Mouse (Mus musculus) heart, adult 11 months (tissue): ENCODE results near the gene Cdk18.
A peak's percentile ranks its signal among the peaks of the same experiment; 100 is the strongest.
"Not testable (repeated sequence)": the region's sequence is repeated elsewhere in the genome, so short reads cannot be mapped to it uniquely, and the experiment has no call there.

ENCODE experiments used
- DNase-seq: peaks from one replicate; pipeline ENCODE4 v3.0.0; 2022

Gene Cdk18

DNA sequence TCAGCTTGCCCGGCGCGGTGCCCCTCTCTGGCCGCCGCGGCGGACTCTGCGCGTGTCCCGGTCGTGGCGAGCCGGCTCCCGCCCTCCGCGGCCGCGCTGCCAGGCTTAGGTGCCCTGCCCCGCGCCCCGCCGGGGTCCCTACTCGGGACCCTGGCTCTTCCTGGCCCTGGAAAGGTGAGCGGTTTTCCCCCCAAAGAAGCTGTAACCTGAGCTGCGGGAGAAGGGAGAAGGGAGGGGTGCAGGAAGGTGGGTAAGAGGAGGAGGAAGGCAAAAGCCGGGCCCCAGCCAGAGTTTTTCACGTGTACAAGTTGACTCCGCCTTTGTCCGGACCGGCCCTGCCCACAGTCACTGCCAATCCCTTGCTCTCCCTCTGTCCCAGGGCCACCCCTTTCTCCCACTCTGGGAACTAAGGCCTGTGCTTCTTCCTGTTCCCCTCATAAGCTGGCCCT lies at the start of gene Cdk18:
TSS of gene Cdk18 (minus strand) at position 269 of the 449 bp plus-strand sequence.
- peak; percentile 99 for DNase-seq

DNA sequence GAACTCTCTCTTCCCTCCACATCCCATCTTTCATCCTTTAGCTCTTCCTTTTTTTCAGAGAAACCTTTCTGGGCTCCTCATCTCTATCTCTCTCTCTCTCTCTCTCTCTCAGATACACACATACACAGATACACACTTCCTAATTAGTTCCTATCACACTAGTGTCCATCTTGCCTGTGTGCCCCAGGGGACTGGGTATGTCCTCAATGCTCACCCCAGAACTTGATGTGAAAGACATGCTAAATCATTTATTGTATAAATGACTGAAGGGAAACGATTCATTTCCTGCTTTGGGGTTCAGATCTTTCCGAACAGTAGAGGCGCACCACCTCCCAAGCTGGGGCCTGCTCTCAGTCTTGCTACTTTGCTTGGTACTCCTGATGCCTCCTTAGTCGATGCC lies 49.7 kb upstream of the Cdk18 start:
- DNase-seq, result no peak

DNA sequence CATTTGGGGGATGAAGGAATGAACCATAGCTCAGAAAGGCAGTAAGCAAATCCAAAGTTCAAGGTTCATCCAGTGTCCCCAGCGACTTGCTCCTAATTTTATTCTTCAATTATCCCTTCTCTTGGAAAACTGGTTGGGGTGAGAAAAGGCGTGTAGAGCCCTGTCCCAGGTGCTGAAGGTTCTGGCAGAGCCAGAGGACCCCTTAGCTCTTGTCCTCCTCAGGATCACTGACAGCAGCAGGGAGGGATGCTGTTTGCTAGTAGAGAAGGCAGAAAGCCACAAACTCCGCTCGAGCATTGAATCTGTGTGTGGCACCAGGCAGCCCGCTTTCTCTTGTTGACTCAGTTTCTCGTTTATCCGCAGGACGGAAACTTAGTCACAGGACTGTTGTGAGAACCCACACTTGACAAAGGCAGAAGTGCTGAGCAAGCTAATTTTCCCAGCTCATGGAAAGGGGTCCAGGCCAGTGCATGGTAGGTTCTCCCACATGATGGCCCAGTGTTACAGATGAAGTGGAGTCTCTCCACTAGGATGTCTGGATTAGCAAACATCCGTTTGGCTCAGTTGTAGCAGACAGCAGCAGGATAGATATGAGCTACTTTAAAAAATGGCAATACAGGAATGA lies 49.1 kb upstream of the Cdk18 start:
- no peak for DNase-seq

DNA sequence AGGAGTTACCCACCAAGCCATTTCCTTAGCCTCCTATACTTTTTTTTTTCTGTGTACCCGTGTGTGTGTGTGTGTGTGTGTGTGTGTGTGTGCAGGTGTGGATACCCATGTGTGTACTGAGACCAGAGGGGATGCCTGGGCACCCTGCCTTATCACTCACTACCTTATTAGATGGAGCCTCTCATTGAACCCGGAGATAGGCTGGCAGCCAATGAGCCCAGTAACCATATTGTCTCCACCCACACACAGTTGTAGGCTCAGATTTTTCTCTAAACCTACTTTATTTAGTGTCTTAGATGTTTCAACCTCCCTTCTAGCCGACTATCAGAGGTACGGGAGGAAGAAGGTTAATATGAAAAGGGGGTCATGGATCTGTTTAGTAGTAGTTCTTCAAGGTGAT lies 46.8 kb upstream of the Cdk18 start:
- DNase-seq, result no peak

GRCm38 (mm10) chr1:132171619-132172018 lies 32.1 kb upstream of the Cdk18 start:
- DNase-seq, result no peak

DNA sequence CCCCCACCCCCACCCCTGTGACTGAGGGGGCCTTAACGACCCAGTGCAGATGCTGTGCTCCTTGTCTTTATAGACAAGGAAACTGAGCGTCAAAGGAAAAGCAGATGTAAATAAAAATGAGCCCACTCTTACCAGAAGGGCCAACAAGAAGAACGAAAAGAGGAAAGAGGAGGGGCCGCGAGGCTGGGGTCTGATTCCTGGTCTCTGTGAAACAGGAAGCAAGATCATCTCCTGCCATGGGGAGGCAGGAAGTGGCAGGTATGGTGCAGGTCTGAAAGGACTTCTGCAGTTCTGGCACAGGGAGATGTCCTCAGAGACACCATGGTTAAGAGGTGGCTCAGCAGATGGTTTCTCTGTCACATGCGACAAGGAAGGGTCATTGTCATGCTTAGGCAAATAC lies 31.2 kb upstream of the Cdk18 start:
- no peak for DNase-seq

GRCm38 (mm10) chr1:132168115-132168767 lies 28.8 kb upstream of the Cdk18 start:
- DNase-seq, result no peak

- no peak for DNase-seq
Measured at GRCm38 (mm10) chr1:132165859-132166258, 26.4 kb upstream of the Cdk18 start.

- DNase-seq, result no peak
Measured at GRCm38 (mm10) chr1:132164780-132165518, 25.5 kb upstream of the Cdk18 start.

DNA sequence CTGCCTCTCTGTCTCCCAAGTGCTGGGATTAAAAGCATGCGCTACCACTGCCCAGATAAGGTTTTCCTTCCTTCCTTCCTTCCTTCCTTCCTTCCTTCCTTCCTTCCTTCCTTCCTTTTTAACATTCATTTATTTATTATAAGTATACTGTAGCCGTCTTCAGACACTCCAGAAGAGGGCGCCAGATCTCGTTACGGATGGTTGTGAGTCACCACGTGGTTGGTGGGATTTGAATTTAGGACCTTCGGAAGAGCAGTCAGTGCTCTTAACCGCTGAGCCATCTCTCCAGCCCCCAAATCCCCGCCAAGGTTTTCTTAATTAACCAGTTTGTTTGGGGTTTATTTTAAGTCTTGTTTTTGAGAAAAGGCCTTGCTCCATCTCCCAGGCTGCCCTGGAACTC lies 23.1 kb upstream of the Cdk18 start:
- not testable (repeated sequence) for DNase-seq

DNA sequence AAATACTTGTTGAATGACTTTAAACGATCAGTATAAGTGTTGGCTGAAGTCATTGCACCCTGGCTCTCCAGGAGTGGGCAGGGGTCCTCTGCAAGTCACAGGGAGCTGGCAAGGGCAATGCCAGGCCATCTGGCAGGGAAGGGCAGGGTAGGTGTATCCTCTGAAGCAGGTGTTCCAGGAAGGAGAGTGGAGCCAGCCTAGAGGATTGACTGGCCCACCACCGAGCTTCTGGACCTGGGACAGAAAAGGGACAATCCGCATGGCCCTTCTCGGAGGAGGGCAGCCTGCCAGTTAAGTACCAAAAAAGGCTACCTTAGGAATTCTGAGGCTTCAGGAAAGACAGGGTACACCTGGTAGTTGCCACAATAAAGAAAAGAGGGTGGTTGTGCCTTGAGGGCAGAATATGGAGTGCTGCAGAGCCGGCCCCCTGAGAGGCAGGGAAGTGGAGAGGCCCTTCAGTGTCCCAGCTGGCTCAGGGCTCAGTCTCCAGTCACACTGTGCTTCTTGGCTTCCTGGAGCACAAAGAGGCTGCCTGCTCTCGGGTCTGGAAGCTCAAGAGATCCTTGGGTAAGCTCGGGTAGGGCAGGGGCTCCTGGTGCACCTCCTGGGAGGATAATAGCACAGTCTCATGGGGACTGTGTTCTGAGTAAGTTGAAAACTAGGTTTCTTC lies 21.9 kb upstream of the Cdk18 start:
- DNase-seq, result peak; percentile 78

- no peak for DNase-seq
Measured at GRCm38 (mm10) chr1:132159681-132160080, 20.2 kb upstream of the Cdk18 start.

GRCm38 (mm10) chr1:132158741-132159140 lies 19.3 kb upstream of the Cdk18 start:
- peak; percentile 91 for DNase-seq

DNA sequence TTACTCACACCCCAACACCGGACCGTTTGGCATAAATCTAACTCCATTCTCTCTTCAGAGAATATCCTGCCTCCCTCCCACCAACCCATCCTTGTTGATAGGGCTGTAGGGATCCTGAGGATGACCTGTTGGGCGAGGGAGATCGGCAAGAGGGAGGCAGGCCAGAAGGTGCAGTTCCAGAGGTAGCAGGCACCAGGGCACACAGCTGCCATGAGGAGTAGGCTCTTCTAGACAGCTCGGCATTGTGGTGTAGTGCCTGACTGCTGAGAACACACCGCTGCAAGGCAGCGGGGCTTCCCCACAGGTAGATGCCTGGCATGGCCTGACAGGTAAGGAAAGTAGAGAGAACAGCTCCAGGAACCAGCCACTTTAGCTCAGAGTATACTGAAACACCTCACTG lies 18.3 kb upstream of the Cdk18 start:
- peak; percentile 87 for DNase-seq

DNA sequence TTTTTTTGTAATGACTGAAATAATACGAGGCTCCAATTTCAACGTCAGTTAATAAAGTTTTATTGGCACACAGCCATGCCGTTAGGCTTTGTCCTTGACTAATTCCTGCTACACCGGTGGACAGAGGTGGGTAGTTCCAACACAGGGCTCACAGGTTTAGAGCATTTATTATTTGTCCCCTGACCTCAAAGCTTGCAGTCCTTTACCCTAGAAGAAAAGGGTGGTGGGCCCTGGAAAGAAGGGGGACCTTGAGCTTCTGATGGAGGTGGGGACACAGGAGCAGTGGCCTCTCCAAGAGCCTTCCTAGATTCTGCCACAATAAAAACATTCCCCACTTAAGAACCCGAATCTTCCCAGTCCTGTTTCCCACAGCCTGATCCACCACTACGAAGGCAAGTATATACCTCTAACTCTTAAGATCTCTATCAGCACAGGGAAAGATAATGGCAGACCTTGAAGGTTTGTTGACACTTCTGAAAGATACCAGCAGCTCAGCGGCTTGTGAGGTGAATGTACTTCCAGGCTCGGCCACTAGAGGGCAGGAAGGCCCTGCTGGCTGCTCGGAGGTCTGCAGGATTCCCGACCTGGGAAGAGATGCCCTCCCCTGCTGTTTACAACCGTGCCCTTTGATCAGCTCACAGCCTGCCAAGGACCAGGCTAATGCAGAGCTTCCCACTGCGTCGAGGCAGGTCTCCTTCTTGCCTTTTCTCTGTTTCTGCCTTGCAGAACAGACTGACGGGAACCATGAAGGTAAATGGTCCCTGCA lies 17.7 kb upstream of the Cdk18 start:
- DNase-seq, result peak; percentile 95

GRCm38 (mm10) chr1:132155737-132156136 lies 16.3 kb upstream of the Cdk18 start:
- DNase-seq, result peak; percentile 96

- DNase-seq, result peak; percentile 91
Measured at GRCm38 (mm10) chr1:132153691-132154090, 14.2 kb upstream of the Cdk18 start.

GRCm38 (mm10) chr1:132153086-132153690 lies 13.7 kb upstream of the Cdk18 start:
- peak; percentile 95 for DNase-seq

- DNase-seq, result peak; percentile 88
Measured at GRCm38 (mm10) chr1:132151908-132152307, 12.4 kb upstream of the Cdk18 start.

DNA sequence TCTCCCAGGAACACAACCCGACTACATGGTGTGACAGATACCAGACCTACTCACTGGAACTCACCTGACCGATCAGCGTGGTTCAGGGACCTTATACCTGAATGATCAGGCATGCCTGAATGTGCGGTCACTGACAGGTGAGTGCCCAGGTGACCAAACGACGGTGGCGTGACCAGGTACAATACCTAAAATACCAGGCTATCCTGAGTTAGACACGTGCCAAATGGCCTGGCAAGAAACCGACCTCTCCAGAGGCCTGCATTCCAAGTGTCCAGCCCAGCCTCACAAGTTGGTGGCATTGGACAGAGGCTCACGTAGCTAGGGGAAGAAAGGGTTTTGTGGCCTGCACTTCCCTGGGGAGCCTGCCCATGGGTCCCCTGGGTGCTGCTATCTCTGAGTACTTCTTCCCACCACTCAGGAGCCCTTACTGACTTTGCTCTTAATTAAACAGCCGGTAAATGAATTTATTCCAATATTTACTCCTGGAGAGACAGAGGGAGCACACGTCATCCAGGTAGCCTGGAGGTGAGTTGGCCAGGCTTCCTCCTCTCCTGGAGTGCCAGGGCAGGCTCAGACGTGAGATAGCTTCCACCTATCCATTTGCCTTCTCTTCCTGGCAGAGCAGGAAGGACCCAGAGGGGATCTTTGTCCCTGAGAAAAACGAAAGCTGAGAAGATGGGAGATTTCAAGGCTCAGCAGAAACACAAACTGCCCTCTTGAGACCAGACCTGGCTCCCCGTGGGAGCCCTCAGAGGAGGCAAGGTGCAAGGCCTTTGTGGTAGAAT lies 11.5 kb upstream of the Cdk18 start:
- DNase-seq, result no peak

DNA sequence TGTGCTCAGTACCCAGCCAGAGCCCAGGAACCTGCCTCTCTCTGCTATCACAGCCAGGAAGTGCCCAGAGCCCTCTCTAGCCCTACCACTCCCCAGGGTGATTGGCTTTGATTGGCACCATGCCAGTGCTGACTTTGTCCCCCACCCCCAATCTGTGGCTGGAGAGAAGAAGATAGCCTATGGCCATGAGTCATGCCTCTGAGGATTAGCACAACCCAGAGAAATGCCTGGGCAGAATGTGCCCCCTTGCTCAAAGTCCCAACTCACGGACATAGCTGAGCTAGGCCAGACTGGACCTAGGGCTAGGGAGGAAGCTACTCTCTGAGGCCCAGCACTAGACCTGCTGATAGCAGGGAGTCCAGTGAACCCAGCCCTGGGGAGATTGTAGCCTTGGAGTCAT lies 10.7 kb upstream of the Cdk18 start:
- DNase-seq, result no peak
